Mouse (Mus musculus) left cerebral cortex, postnatal 10 days (tissue): ENCODE measurements around the gene Pkdcc. TPM values are rescaled to one million over a fixed set of nuclear protein-coding genes. Genes with fewer than 3 reads are reported as not detected.

ENCODE experiments used
- DNase-seq, 2 experiments: peaks; one replicate each; pipeline ENCODE4 v3.0.0; 2021 to 2022; ENCODE audit warnings: low spot score in 2 of 2, mixed read lengths in 1 of 2; ENCODE audit errors: extremely low spot score in 1 of 2
- intact Hi-C: fragments of 180-260 bp; cut with DNase I; formaldehyde crosslinking; loops from one replicate; pipeline ENCODE4 v1.15.1; 2025
- total RNA-seq, 2 experiments: library from RNA; stranded (reverse); gene quantifications; 2 replicates each; pipeline ENCODE4 v1.2.3; 2021

Pkdcc gene
- total RNA-seq, result 10 to 100 TPM; 16.7 to 19.8 TPM

DNA sequence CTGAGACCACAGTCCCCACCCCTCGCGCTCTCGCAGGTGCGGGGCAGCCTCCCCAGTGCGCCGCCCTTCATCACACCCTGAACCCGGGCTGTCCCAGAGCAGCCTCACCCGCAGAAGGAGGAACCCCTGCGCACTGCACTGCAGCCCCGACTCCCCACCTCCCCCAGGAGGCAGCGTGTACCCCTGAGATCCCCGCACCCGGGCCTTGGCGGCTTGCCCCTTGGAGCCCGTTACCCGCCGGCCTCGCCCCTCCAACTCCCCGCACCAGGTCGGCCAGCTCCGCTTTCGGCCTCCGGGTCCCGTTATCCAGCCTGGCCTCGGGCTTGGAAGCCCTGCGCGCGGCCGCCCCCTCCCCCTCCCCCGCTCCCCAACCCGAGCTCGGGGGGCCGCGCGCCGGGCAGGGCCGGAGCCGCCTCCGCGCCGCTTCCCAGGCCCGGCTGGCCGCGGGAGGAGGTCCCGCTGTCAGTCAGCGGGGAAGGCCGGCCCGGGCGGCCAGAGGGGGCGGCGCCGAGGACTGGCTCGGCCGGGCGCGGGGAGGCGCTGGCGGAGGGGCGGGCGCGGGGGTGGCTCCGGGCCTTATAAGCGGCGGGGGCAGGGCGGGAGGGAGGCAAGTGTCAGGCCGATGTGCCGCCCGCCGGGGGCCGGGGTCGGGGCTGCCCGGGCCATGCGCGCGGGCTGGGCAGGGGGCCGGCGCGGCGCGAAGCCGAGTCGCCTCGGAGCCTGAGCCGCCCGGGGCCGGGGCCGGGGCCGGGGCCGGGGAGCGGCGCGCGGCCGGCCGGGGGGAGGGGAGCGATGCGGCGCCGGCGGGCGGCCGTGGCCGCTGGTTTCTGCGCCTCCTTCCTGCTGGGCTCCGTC lies at the start of gene Pkdcc:
TSS of gene Pkdcc (plus strand) at position 619 of the 855 bp plus-strand sequence.
- intact Hi-C loops, result no loop called here
- DNase-seq, result peak; percentile 59 to 95

DNA sequence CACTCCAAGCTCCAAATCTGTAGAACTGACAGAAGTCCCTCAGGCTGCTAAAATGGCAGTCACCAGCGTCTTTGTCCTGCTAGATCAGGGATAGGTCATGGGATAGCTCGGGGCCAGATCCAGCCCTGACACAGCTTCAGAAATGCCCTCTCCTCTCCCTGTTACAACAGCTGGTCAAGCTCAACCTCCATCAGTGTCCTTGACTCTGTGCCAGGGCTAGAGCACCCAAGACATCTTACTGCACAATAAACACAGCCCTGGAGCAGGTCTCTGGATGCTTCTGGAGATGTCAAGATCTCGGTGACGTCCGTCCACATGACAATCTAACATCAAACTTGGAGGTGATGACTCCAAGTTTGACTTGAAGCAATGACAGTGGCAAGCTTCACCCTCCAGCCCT lies 48.9 kb upstream of the Pkdcc start:
- no peak for DNase-seq
- intact Hi-C loops, result no loop called here

DNA sequence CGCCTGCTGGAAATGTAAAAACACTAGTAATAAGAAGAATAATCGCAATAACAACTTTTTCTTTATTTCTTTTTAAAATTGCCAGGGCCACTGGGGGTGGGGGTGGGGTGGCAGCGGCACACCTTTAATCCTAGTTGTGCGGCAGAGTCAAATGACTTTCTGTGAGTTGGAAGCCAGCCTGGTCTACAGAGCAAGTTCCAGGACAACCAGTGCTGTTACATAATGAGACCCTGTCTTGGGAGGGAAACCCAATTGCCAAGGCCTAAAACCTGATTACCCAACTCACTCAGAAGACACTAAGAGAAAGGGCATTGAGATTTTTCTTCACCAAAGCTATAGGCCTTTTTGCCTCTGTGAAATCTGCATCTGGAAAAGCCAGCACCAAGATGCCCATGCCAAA lies 38.9 kb upstream of the Pkdcc start:
- DNase-seq, result no peak
- intact Hi-C loops, result no loop called here

DNA sequence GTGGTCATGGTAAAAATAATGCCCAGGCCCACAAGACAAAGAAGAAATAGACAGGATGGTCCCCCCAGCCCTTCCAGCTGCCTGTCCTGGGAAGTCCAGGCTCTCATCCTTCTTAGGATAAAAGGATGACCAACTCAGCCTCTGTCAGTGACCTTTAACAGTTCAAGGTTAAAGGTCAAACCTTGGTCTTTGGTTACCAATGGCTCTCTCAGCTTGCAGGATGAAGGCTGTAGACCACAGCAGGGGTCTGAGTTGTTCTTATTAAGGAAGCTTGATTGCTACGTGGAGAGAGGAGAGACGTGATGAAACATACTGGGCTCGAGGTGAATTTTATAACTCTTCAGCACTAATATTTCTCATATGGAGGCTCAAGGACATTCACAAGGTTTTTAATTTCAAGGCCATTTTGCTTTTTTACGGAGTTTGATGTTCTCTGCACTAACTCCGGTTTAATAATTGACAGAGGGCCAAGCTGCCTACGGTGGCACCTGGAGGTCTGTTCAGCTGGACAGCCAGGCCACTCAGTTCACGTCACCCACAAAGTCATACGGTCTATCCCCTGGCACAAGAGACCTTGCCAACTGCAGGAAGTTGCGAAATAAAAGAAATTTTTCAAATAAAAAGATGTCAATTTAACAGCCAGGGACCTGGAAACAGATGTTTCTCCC lies 36.5 kb upstream of the Pkdcc start:
- DNase-seq, result no peak
- intact Hi-C loops, result no loop called here

DNA sequence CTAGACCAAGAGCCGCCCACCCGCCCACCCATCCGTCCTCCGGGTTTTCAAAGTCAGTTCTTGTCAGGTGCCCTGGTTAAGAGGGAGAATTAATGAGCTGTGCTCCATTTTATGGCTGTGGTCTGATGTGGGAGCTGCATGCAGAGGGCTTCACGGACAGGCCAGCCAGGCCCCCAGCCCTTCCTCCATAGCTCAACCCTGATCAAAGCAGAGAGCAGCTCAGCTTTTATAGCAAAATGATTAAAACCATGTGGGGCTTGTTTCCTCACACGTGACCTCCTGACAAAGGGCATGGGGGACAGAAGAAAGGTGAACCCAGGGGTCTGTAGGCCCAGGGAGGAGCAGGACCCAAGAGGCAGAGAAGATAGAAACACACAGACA lies 36.0 kb upstream of the Pkdcc start:
- DNase-seq, result no peak
- intact Hi-C loops, result no loop called here

DNA sequence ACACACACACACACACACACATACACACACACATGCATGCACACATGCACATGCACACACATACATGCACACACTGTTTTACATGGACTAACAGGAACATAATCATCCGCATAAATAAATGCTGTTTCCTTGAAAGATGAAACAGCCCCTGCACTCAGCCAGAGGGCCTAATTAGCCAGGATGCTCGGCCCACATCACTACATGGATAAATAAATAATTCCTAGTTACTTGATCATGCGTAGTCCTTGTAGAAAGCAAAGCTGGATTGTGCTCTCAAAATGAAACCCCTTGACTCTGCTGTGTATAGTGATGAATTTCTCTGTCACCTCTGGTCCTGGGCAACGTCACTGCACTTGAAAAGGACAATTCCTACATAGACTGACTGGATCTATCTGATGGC lies 35.5 kb upstream of the Pkdcc start:
- no peak for DNase-seq
- intact Hi-C loops, result no loop called here

DNA sequence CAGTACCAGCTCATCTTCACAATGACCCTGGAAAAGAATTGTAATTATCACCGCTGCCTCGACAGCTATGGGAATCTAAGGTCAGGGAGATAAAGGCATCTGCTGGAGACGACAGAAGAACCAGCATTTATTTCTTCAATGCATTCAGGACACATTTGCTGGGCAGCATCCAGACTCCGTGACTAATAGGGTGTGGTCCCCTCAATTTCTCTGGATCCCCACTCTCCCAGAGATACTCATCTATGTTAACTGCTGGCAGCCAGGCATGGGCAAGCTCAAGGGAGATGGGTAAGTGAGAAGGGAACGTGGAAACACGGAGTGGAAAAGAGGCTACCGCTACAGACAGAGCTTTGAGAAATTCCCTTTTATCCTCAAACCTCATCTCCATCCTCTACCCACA lies 34.0 kb upstream of the Pkdcc start:
- no peak for DNase-seq
- intact Hi-C loops, result no loop called here

DNA sequence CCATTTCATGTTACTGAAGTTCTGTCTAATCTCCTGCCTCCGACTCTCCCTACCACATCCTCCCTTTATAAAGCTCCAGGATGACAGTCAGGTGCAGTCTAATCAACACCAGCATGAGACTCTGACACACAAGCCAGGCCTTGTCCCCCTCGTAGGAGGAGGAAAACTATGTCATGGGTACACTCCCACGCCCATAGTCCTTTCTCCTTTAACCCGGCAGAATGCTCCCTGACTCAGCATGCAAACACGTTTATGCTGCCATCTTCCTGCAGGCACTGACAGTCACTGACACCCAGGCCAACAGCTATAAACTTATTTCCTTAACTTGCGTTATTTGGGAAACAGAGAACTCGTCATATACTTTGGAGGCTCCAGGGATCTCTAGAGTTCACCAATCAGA lies 33.5 kb upstream of the Pkdcc start:
- DNase-seq, result no peak
- intact Hi-C loops, result no loop called here

DNA sequence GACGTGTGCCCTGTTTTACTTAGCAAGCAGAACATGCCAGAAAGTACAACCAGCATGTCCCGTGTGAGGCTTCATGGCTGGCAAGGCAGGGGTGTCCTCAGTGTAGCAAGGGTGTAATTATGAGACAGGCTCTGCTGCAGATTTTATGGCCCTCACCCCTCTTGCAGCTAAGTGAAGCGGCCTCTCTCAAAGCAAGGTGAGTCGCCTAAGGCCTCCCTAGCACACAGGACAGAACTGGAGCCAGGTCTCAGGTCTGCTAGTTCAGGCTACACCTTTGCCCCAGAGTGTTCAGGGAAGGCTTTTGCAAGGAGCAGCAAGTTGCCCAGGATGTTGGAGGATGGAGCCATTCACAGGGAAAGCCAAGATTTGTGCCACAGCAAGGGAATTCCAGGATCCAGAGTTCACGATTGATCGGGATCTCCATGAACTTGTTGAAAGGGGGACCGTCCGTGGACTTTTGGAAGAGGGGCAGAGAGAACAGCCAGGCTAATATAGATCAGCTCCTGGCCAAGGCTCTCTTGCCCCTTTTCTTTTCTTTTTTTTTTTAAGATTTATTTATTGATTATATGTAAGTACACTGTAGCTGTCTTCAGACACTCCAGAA lies 32.9 kb upstream of the Pkdcc start:
- intact Hi-C loops, result no loop called here
- no peak for DNase-seq

DNA sequence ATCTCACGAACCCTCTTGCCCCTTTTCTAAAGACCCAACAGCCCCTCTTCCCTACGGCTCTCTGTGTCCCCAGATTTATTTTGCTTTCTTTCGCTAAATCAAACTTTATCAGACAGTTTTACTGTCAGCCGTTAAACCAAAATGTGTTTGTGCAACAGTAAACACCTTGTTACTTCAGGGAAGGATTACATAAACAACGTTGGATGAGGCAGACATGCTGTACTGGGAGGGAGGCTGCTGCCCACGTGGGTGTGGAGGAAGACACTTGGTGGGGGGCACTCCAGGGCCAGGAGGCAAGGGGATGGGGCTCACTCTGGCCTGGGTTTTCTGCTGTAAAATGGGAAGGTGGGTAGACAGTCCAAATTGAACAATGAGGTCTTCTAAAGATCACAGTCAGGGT lies 32.3 kb upstream of the Pkdcc start:
- no peak for DNase-seq
- intact Hi-C loops, result no loop called here

DNA sequence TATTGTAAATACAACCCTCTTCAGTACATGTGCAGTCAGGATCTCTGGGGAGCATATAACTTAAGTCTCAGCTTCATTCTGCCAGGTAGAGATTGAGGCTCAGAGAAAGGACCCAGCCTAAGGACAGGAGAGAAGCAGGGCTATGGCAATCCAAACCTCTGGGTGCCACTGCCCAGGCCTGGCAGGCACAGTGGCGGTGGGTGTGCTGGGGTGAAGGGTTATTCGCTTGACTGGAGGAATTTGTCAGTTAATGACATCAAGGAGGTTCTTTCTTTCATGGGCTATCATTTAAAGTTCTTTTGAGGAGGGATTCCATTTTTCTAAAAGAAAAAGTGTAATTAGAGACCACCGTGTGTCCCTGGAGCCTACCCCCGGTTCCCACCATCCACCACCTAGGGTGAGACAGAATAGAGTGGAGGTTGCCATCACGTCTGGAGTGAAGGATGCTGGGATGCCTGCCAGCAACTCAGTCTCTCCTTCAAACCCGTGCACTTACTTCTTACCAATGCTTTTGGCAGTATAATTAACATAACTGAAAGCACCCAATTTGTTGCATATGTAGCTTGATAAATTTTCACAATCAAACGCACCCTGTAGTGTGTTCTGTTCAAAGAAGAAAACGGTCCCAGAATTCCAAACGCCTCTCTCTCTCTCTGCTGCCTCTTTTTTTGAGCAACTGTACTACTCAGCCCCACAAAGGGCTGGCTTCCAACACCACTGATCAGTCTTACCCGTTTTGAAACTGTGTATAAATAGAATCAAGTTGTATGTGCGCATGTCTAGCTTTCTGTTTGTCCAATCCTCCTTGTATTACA lies 27.1 kb upstream of the Pkdcc start:
- DNase-seq, result no peak
- intact Hi-C loops, result no loop called here

DNA sequence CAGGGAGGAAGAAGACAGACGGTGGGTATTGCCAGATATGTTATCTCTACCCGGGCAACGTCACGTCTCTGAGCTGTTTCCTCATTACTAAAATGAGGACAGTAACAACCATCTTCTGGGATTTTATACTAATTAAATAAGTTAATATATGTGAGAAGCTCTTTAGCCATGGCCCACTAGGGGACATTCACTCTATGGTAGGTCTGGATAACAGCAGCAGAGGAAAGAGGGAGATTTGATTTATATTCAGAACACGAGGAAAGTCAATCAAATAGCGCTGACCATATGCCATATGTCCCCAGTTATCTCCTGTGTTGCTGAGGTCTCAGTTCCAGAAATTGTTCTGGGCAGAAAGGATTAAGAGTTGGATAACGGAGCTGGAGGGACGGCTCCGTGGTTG lies 24.3 kb upstream of the Pkdcc start:
- DNase-seq, result no peak
- intact Hi-C loops, result no loop called here

DNA sequence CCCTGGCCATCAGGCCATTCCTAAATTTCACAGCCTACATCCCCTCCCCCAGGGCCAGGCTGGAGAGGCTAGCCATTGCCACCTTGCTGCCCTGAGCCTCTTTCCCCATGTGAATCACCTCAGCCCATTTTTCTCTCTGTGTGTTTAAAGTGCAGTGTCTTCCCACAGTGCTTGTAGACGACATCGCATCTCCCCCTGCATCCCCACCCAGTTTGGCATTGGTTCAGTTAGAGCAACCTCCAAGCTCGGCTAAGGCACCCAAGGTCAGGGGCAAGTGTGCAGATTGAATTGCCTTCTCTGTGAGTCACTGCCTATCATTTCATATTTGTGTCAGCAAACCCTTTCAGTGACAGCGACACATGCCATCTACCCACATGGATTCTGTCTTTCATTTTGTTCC lies 20.6 kb upstream of the Pkdcc start:
- intact Hi-C loops, result no loop called here
- no peak for DNase-seq

DNA sequence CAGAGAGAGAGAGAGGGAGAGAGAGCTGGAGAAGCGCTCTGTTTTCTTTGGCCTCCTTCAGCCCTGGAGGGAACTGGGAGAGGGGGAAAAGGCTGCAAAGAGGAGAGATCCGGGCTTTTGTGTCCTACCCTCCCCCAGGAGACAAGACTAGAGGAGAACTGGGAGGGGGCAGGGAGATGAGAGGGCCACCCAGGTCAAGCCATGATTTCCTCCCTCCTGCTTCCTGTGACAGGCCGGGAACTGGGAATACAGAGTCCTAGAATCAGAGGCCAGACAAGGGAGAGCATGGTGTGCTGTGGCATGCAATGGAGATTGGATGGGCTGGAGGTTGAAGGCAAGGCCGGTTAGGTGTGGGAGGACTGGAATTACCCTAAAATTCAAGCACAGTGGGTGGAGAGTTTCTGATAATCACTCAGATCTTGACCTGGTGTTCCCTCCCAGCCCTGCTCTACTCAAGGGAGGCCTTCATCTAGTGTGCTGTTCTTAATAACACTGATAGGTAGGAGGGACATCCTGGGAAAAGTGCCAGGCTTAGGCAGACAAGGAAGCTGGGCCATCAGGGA lies 17.6 kb upstream of the Pkdcc start:
- peak in 1 of 2 experiments; percentile 55 for DNase-seq
- intact Hi-C loops, result no loop called here

DNA sequence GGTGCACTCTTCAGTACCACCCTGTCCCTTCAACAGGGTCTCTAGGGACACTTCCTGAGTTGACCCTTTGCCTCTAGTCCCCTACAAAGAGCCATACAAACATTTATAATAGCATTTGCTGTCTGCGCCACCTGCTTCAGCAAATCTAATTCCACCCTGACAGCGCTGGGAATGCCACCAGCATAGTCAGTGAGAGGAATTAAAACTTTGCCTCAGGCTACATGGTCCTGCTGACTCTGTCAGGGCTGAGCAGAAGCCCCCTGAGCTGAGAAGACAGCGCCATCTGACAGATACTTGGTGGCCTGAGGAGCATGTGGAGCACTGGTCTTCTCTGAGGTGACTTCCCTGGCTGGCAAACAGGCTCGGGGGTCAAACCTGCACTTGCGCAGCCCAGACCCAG lies 14.6 kb upstream of the Pkdcc start:
- intact Hi-C loops, result no loop called here
- DNase-seq, result no peak

DNA sequence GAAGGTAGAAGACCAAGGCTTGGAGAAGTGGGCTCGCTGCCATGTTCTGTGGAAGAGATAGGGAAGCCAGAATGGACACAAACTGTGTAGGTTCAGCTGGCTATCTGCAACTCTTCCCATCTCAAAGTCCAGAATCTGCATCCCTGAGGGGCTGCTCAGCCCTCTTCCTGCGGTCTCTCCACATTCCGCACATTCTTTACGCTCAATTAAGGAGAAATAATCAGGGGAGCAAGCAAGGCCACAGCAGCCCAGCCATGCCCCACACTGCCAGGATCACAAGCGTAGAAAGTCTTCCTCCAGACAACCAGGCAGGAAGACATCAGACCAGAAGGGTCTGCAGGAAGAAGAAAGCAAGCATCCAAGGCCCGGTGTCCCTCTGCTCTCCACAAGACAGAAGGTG lies 13.8 kb upstream of the Pkdcc start:
- intact Hi-C loops, result no loop called here
- no peak for DNase-seq

DNA sequence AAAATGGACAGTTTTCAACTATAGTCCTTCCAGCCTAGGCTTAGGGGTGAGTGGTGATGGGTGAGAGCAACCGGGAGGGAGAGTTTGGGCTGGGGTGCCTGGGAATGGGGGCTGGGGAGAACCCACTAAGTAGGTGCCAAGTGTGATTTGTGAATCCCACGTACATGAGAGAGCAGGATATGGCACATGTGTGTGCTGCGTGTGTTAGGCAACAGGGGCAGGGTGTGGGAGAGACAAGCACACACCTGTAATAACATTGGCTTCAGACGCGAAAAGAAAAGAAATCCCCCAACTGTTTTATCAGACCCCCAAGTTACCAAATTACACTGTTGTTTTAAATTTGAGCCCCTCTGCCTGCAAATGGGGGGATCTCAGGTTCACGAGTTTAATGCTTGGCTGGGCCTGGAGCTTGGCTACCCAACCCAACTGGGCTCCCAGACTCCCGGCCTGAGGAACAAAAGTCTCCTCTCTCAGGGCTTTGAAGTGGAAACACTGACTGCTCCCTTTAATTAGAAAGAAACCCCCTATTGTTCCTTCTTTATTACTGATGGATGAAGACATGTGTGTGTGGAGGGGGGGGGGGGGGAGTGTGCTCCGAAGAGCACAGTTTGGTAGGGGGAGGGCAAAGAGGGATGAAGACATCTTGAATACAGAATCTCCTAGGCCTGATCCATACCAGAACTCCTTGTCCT lies 11.3 kb upstream of the Pkdcc start:
- intact Hi-C loops, result no loop called here
- DNase-seq, result no peak

DNA sequence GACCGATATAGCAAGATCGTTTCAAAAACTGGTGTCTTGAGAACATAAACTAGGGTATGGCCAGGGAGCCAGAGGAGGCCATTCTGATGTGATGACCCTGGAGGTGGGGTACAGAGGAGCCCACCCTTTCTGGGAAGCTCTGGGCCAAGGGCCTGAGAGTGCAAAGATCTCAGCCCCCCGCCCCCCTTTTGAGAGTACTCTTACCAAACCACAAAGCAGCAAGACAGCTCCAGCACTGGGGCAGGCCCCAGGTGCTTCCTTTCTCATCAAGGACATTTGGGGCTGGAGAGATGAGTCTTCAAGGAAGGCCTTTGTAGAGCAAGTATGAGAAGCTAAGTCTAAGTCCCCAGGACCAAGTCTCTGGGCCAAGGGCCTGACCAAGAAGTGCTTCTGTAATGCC lies 7.8 kb upstream of the Pkdcc start:
- intact Hi-C loops, result no loop called here
- no peak for DNase-seq

DNA sequence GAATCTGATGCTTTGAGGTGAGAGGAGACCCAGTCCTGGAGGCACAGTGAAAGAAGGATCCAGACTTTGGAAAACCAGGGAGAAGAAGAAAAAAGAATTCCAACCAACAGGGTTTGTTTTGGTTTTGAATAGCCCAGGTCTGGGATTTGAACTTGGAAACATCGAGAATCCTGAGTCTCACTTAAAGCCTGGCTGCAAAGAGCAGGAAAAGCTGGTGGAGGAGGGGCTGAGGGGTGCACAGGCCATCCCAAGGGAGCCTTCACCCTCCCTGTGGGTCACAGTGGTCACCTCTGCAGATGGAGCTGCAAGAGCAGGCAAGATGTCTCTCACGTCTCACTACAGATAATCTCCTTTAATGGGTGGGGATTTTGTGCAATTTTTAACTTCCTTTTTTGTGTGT lies 6.6 kb upstream of the Pkdcc start:
- intact Hi-C loops, result no loop called here

More for the DNA sequence above, 6.6 kb upstream of the Pkdcc start:
- DNase-seq, result no peak
